ENCODE assay signal across 8 mouse cellular contexts in the genomic region with DNA sequence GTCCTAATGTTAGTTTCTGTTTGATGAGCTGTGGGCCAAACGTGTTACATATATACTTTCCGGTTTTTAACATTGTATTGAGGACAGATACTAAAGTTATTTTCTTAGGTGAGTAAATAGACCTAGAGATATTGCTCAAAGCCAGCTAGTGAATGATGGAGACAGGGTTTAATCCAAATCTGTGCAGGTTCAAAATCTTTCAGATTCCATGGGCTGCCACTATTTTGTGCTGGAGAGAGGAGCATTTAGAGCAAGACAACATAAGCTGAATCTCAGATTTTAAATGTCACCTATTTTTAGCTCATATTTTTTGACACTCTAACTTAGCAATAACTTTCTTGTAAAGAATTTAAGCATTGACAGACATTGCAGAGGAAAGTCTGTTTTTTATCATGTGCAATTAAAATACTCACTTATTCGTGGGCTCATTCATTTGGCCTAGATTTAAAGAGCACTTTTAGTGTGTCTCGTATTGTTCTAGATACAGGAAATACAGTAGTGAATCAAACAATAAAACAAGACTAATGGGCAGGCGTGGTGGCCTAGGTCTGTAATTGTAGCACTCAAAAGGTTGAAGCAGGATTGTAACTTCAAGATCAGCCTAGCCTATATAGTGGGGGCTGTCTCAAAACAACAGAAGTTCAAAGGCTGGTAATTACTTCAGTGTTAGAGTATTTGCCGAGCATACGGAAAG. TPM values are rescaled to one million over a fixed set of nuclear protein-coding genes. Genes with fewer than 3 reads are reported as not detected.
DNase-seq lines count a peak whose midpoint lies in the region; ATAC-seq lines count a peak whose summit lies in the region.

No protein-coding gene starts in this region.

- H3K4me3 ChIP-seq in kidney, embryonic 15.5 days (replicated peaks): peak overlapping the region; percentile 97
- peak overlapping the region; percentile 83 for H3K4me3 ChIP-seq in brown adipose tissue, adult 24 weeks (ENCODE audit: insufficient read depth, low read depth, low read length)
- peak overlapping the region; percentile 99 for H3K4me3 ChIP-seq in hindbrain, embryonic 16.5 days (ENCODE audit: low read length)
- peak overlapping the region; percentile 65 for H3K4me3 ChIP-seq in midbrain, embryonic 15.5 days

- peak overlapping the region; percentile 96 for H3K27ac ChIP-seq in kidney, embryonic 15.5 days
- H3K27ac ChIP-seq in brown adipose tissue, adult 24 weeks (replicated peaks; ENCODE audit: low read depth, low read length): no peak overlapping the region
- peak overlapping the region; percentile 99 for H3K27ac ChIP-seq in hindbrain, embryonic 16.5 days (ENCODE audit: low read depth, low read length)
- H3K27ac ChIP-seq in midbrain, embryonic 15.5 days: peak overlapping the region; percentile 98

- H3K4me2 ChIP-seq in kidney, embryonic 15.5 days: peak overlapping the region; percentile 77
- H3K4me2 ChIP-seq in hindbrain, embryonic 16.5 days (ENCODE audit: low read length): peak overlapping the region; percentile 85
- H3K4me2 ChIP-seq in midbrain, embryonic 15.5 days: peak overlapping the region; percentile 77

- 22% methylated on average over 7 of the region's 7 CpGs for WGBS in kidney, embryonic 15.5 days
- 53% methylated on average over 7 of the region's 7 CpGs for WGBS in hindbrain, embryonic 16.5 days
- 52% methylated on average over 7 of the region's 7 CpGs for WGBS in midbrain, embryonic 15.5 days

- no peak for DNase-seq in kidney, postnatal 10 days
- DNase-seq in urinary bladder, postnatal 25 days (ENCODE audit: low spot score): no peak
- no peak for DNase-seq in layer of hippocampus, adult 18-20 months (ENCODE audit: low spot score in 2 of 2)
- DNase-seq in layer of hippocampus, postnatal 10 days (ENCODE audit: low spot score in 2 of 2): no peak

- H3K9ac ChIP-seq in kidney, embryonic 15.5 days: peak overlapping the region; percentile 90; the same call in 1 of the 2 replicates
- H3K9ac ChIP-seq in hindbrain, embryonic 16.5 days (ENCODE audit: low read depth, low read length): peak overlapping the region; percentile 93
- peak overlapping the region; percentile 83; the same call in 1 of the 2 replicates for H3K9ac ChIP-seq in midbrain, embryonic 15.5 days

- no peaks in the 10 kb centered on the region for H3K9me3 ChIP-seq in kidney, embryonic 15.5 days (replicated peaks)
- no peaks in the 10 kb centered on the region for H3K9me3 ChIP-seq in hindbrain, embryonic 16.5 days (ENCODE audit: control insufficient read depth, low read length)
- no peaks in the 10 kb centered on the region for H3K9me3 ChIP-seq in midbrain, embryonic 15.5 days

- H3K27me3 ChIP-seq in kidney, embryonic 15.5 days: no peaks in the 10 kb centered on the region
- no peaks in the 10 kb centered on the region for H3K27me3 ChIP-seq in hindbrain, embryonic 16.5 days (replicated peaks; ENCODE audit: control insufficient read depth, insufficient read depth, low read length)
- no peaks in the 10 kb centered on the region for H3K27me3 ChIP-seq in midbrain, embryonic 15.5 days (replicated peaks)

- H3K36me3 ChIP-seq in kidney, embryonic 15.5 days: peaks cover 21% of the 10 kb centered on the region
- no peaks in the 10 kb centered on the region; the same call in 1 of the 2 replicates for H3K36me3 ChIP-seq in hindbrain, embryonic 16.5 days (ENCODE audit: control insufficient read depth, insufficient read depth, low read length)
- H3K36me3 ChIP-seq in midbrain, embryonic 15.5 days (replicated peaks): peaks cover 6% of the 10 kb centered on the region; the same call in 1 of the 2 replicates

- H3K4me1 ChIP-seq in kidney, embryonic 15.5 days: peaks cover 37% of the 10 kb centered on the region
- H3K4me1 ChIP-seq in brown adipose tissue, adult 24 weeks (ENCODE audit: control insufficient read depth, insufficient read depth, insufficient read length, low read length): 0 out of 2 replicates have a peak, but pooled peaks cover 3% of the 10 kb centered on the region
- peaks cover 38% of the 10 kb centered on the region for H3K4me1 ChIP-seq in hindbrain, embryonic 16.5 days (ENCODE audit: control insufficient read depth, insufficient read depth, low read depth, low read length)
- peaks cover 55% of the 10 kb centered on the region for H3K4me1 ChIP-seq in midbrain, embryonic 15.5 days

- no peak for ATAC-seq in kidney, embryonic 15.5 days (replicated peaks; ENCODE audit: low FRiP score)
- ATAC-seq in hindbrain, embryonic 16.5 days: no peak
- ATAC-seq in midbrain, embryonic 15.5 days (replicated peaks): no peak

RNA-seq across cellular contexts. Expression of a gene that starts 0.7 kb away (rescaled TPM):
- 27.3 and 29.4 TPM in 2 replicates for polyA plus RNA-seq in kidney, embryonic 15.5 days (2015; fragmentation: Nextera tagmentation; extraction: Ambion mirVana)
- polyA plus RNA-seq in brown adipose tissue, adult 24 weeks (2012; ENCODE audit: insufficient read depth, insufficient read length, missing spikeins): 20.1 and 20.7 TPM in 2 replicates
- 21.5 and 27.3 TPM in 2 replicates for polyA plus RNA-seq in hindbrain, embryonic 16.5 days (2015; fragmentation: Nextera tagmentation; extraction: Ambion mirVana)
- 30.0 and 31.7 TPM in 2 replicates for polyA plus RNA-seq in midbrain, embryonic 15.5 days (2015; fragmentation: Nextera tagmentation; extraction: Ambion mirVana)
- total RNA-seq in layer of hippocampus, adult 18-20 months (2021): 100 to 1,000 TPM; 123 to 126 TPM
- total RNA-seq in layer of hippocampus, postnatal 10 days (2021): 10 to 100 TPM; 91.6 to 94.6 TPM

RNA-seq across cellular contexts. Expression of a gene that starts 0.9 kb away (rescaled TPM):
- 78.6 and 84.5 TPM in 2 replicates for polyA plus RNA-seq in kidney, embryonic 15.5 days (2015; fragmentation: Nextera tagmentation; extraction: Ambion mirVana)
- 42.0 and 44.9 TPM in 2 replicates for polyA plus RNA-seq in brown adipose tissue, adult 24 weeks (2012; ENCODE audit: insufficient read depth, insufficient read length, missing spikeins)
- 99.8 and 110 TPM in 2 replicates for polyA plus RNA-seq in hindbrain, embryonic 16.5 days (2015; fragmentation: Nextera tagmentation; extraction: Ambion mirVana)
- 90.0 and 93.6 TPM in 2 replicates for polyA plus RNA-seq in midbrain, embryonic 15.5 days (2015; fragmentation: Nextera tagmentation; extraction: Ambion mirVana)
- total RNA-seq in layer of hippocampus, adult 18-20 months (2021): 10 to 100 TPM; 65.5 to 71.2 TPM
- 10 to 100 TPM; 57.0 to 67.2 TPM for total RNA-seq in layer of hippocampus, postnatal 10 days (2021)

RNA-seq across cellular contexts. Expression of a gene that starts 15.1 kb away (rescaled TPM):
- 76.0 and 81.8 TPM in 2 replicates for polyA plus RNA-seq in kidney, embryonic 15.5 days (2015; fragmentation: Nextera tagmentation; extraction: Ambion mirVana)
- 74.3 and 104 TPM in 2 replicates for polyA plus RNA-seq in brown adipose tissue, adult 24 weeks (2012; ENCODE audit: insufficient read depth, insufficient read length, missing spikeins)
- 55.1 and 57.4 TPM in 2 replicates for polyA plus RNA-seq in hindbrain, embryonic 16.5 days (2015; fragmentation: Nextera tagmentation; extraction: Ambion mirVana)
- polyA plus RNA-seq in midbrain, embryonic 15.5 days (2015; fragmentation: Nextera tagmentation; extraction: Ambion mirVana): 55.0 and 62.3 TPM in 2 replicates
- 100 to 1,000 TPM; 183 to 188 TPM for total RNA-seq in layer of hippocampus, adult 18-20 months (2021)
- total RNA-seq in layer of hippocampus, postnatal 10 days (2021): 100 to 1,000 TPM; 174 to 188 TPM

RNA-seq across cellular contexts. Expression of a gene that starts 44.2 kb away (rescaled TPM):
- 0.32 and 0.43 TPM in 2 replicates for polyA plus RNA-seq in kidney, embryonic 15.5 days (2015; fragmentation: Nextera tagmentation; extraction: Ambion mirVana)
- not detected in 2 replicates for polyA plus RNA-seq in brown adipose tissue, adult 24 weeks (2012; ENCODE audit: insufficient read depth, insufficient read length, missing spikeins)
- 0.16 and 0.40 TPM in 2 replicates for polyA plus RNA-seq in hindbrain, embryonic 16.5 days (2015; fragmentation: Nextera tagmentation; extraction: Ambion mirVana)
- 0.11 and 0.28 TPM in 2 replicates for polyA plus RNA-seq in midbrain, embryonic 15.5 days (2015; fragmentation: Nextera tagmentation; extraction: Ambion mirVana)
- 1 to 10 TPM; 7.4 TPM for total RNA-seq in layer of hippocampus, adult 18-20 months (2021)
- total RNA-seq in layer of hippocampus, postnatal 10 days (2021): 1 to 10 TPM in 1 of 2 experiments, under 1 TPM in 1; 0.47 to 1.8 TPM

RNA-seq across cellular contexts. Expression of a gene that starts 53.3 kb away (rescaled TPM):
- polyA plus RNA-seq in kidney, embryonic 15.5 days (2015; fragmentation: Nextera tagmentation; extraction: Ambion mirVana): 3.1 and 4.3 TPM in 2 replicates
- polyA plus RNA-seq in brown adipose tissue, adult 24 weeks (2012; ENCODE audit: insufficient read depth, insufficient read length, missing spikeins): 102 and 105 TPM in 2 replicates
- polyA plus RNA-seq in hindbrain, embryonic 16.5 days (2015; fragmentation: Nextera tagmentation; extraction: Ambion mirVana): 2.3 and 4.0 TPM in 2 replicates
- polyA plus RNA-seq in midbrain, embryonic 15.5 days (2015; fragmentation: Nextera tagmentation; extraction: Ambion mirVana): 1.7 and 2.2 TPM in 2 replicates
- total RNA-seq in layer of hippocampus, adult 18-20 months (2021): 1 to 10 TPM; 3.4 to 4.4 TPM
- 1 to 10 TPM; 4.5 to 5.8 TPM for total RNA-seq in layer of hippocampus, postnatal 10 days (2021)
